Mouse (Mus musculus) testis, postnatal 14 days (tissue): ENCODE measurements around the gene Zfand4.

Experiments used
- DNase-seq: peaks from one replicate; pipeline ENCODE4 v3.0.0; 2021; ENCODE audit warnings: low spot score

Gene Zfand4

DNA sequence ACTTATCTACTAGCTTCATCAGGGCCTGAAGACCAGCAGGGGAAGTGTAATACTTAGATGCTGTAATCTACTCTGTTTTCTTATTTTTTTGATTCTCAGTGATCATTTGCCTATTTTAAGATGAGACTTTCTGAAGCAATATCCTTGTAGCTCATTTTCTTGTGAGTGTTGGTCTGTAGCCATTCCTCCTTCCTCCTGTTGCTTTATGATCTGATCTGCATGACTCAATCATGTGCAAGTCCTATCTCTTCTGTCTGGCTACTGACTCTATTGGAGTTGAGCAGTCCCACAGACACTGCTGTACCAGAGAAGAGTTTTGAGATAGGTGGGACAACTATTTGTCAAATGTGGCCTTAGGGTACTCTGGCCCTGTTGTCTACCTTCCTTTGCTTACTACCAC, 110.6 kb downstream of the Zfand4 start:
- no peak for DNase-seq

DNA sequence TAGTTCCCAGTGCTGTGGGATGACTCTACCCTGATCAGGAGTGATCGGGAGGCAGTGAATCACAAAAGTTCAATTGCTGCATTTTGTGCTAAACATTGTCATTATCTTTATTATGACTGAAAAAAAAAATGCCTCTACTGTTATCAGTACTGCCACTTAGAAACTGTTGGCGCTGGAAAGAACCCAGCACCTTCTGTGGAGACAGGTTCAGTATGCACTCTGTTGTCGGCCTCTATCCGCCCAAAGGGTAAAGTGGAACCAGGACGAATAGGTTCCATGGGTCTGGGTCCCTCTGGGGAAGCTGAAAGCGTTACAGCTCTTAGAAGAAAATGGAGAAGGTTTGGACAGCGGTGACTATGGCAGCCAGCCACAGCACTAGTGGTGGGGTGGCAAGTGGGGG, 114.9 kb downstream of the Zfand4 start:
- no peak for DNase-seq
